Mouse (Mus musculus): Measurements from ENCODE around the gene Sipa1l3. TPM values are rescaled to one million over a fixed set of nuclear protein-coding genes. Genes with fewer than 3 reads are reported as not detected.

Sipa1l3 gene
- polyA plus RNA-seq, 1 experiment = 30.3 TPM

DNA sequence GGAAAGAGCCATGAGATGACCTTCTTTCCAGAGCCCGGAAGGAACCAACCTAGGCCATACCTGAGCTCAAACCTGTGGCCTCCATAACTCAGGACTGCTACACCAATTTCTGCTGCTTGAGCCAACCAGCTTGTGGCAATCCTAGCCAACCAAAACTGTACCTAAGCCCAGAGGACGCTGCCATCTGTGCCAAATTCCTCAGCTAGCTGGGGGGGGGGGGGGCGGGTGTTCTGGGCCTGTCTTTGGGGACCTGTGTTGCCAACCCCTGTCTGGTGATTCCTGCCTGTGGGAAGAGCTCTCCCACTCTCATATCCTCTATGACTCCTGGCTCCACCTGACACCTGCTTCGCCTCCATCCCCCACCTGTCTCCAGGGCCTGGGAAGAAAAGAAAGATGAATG, 34.9 kb downstream of the Sipa1l3 start:
- Histone ChIP-seq H3K36me3 (ENCODE audit: control insufficient read depth, insufficient read depth, low read length) (no peaks in the 10 kb centered on the region), H3K27ac (ENCODE audit: insufficient read depth, low read length) (no peak overlapping the region), H3K4me1 (ENCODE audit: control insufficient read depth, insufficient read depth, insufficient read length) (peaks cover 5% of the 10 kb centered on the region; the same call in 1 of the 2 replicates), H3K4me3 (ENCODE audit: extremely low read depth, insufficient read depth, insufficient read length) (no peak overlapping the region), H3K27me3 (ENCODE audit: control insufficient read depth, insufficient read depth, low read length) (no peaks in the 10 kb centered on the region)
- TF ChIP-seq CTCF (IDR thresholded peaks at IDR 0.05; ENCODE audit: extremely low read depth, insufficient read depth, insufficient read length, insufficient replicate concordance) (no peak), POLR2A (IDR thresholded peaks at IDR 0.05; ENCODE audit: low read depth, low read length) (no peak)
- no peak for DNase-seq (ENCODE audit: low read depth in 1 of 2, low spot score in 2 of 2)
- WGBS = 88% methylated on average over 4 of the region's 4 CpGs

DNA sequence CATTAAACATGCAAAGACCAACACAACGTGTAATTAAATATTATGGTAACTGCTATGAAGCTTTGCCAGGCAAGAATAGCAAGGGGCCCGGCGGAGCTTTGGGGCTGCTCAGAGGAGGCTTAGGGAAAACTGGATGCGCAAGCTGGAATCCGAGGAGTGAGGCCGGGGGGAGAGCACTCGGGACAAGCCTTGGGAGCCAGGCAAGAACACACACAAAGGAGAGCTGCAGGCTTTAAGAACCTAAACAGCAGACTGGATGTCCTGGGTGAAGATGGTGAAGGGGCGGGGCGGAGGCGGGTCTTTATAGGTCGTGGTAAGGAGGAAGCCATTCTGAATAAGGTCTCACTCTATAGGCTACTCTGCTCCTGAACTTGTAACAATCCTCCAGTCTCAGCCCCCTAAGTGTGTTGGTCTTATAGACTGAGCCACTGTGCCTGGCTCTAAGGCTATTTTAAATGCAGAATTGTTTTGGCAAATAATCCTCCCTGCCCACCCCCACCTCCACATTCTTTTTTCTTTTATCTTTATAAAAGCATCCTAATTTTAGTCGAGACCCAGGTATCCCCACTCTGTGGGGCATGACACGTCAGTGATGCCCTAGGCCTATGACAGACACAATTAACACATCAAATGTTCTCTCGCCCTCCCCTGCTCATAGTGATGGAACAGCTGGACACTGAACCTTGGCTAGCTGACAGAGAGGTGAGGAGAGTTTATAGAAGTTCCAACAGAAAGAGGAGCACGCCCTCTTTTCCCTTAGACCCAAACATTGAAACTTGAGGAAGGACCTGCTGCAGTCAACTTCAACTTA, 36.9 kb downstream of the Sipa1l3 start:
- no peaks in the 10 kb centered on the region for H3K27me3 ChIP-seq (ENCODE audit: control insufficient read depth, insufficient read depth, low read length)
- 89% methylated on average over 15 of the region's 15 CpGs for WGBS
- H3K36me3 ChIP-seq (ENCODE audit: control insufficient read depth, insufficient read depth, low read length) = no peaks in the 10 kb centered on the region
- H3K4me1 ChIP-seq (ENCODE audit: control insufficient read depth, insufficient read depth, insufficient read length) = peaks cover 5% of the 10 kb centered on the region; the same call in 1 of the 2 replicates
- DNase-seq (ENCODE audit: low read depth in 1 of 2, low spot score in 2 of 2) = no peak
- H3K27ac ChIP-seq (ENCODE audit: insufficient read depth, low read length) = no peak overlapping the region
- H3K4me3 ChIP-seq (ENCODE audit: extremely low read depth, insufficient read depth, insufficient read length) = no peak overlapping the region
- TF ChIP-seq POLR2A (IDR thresholded peaks at IDR 0.05; ENCODE audit: low read depth, low read length) (no peak), CTCF (IDR thresholded peaks at IDR 0.05; ENCODE audit: extremely low read depth, insufficient read depth, insufficient read length, insufficient replicate concordance) (no peak)

- WGBS = 92% methylated on average over 16 of the region's 16 CpGs
- H3K36me3 ChIP-seq (ENCODE audit: control insufficient read depth, insufficient read depth, low read length) = no peaks in the 10 kb centered on the region
- no peak overlapping the region for H3K27ac ChIP-seq (ENCODE audit: insufficient read depth, low read length)
- H3K4me3 ChIP-seq (ENCODE audit: extremely low read depth, insufficient read depth, insufficient read length) = no peak overlapping the region
- TF ChIP-seq CTCF (IDR thresholded peaks at IDR 0.05; ENCODE audit: extremely low read depth, insufficient read depth, insufficient read length, insufficient replicate concordance) (no peak), POLR2A (IDR thresholded peaks at IDR 0.05; ENCODE audit: low read depth, low read length) (no peak)
- peaks cover 5% of the 10 kb centered on the region; the same call in 1 of the 2 replicates for H3K4me1 ChIP-seq (ENCODE audit: control insufficient read depth, insufficient read depth, insufficient read length)
- DNase-seq (ENCODE audit: low read depth in 1 of 2, low spot score in 2 of 2) = no peak
- H3K27me3 ChIP-seq (ENCODE audit: control insufficient read depth, insufficient read depth, low read length) = no peaks in the 10 kb centered on the region
Measured at GRCm38 (mm10) chr7:29480590-29481344, 37.7 kb downstream of the Sipa1l3 start.

GRCm38 (mm10) chr7:29480183-29480582, 38.3 kb downstream of the Sipa1l3 start:
- no peak for TF ChIP-seq CTCF (IDR thresholded peaks at IDR 0.05; ENCODE audit: extremely low read depth, insufficient read depth, insufficient read length, insufficient replicate concordance)
- no peak for TF ChIP-seq POLR2A (IDR thresholded peaks at IDR 0.05; ENCODE audit: low read depth, low read length)
- WGBS = 84% methylated on average over 4 of the region's 4 CpGs
- no peaks in the 10 kb centered on the region for H3K36me3 ChIP-seq (ENCODE audit: control insufficient read depth, insufficient read depth, low read length)
- no peak overlapping the region for H3K27ac ChIP-seq (ENCODE audit: insufficient read depth, low read length)
- H3K4me3 ChIP-seq (ENCODE audit: extremely low read depth, insufficient read depth, insufficient read length) = no peak overlapping the region
- no peaks in the 10 kb centered on the region for H3K27me3 ChIP-seq (ENCODE audit: control insufficient read depth, insufficient read depth, low read length)
- H3K4me1 ChIP-seq (ENCODE audit: control insufficient read depth, insufficient read depth, insufficient read length) = peaks cover 5% of the 10 kb centered on the region; the same call in 1 of the 2 replicates
- DNase-seq (ENCODE audit: low read depth in 1 of 2, low spot score in 2 of 2) = no peak

DNA sequence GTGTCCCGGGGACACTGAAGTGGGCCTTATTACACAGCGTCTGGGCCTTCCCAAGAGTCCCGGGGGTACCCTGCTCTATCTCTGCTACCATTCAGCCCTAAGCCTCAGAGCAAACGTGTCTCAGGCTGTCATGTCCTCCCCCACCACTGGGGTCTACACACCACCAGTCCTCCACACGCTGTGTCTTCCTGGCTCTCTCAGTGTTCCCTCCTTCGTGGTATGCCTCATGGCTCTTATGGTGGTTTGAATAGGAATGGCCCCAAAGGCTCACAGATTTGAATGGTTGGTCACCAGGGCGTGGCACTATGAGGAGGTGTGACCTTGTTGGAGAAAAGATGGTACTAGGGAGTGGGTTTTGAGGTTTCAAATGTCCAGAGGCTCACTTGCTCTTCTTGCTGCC, 43.4 kb downstream of the Sipa1l3 start:
- H3K4me3 ChIP-seq (ENCODE audit: extremely low read depth, insufficient read depth, insufficient read length) = no peak overlapping the region
- WGBS = 90% methylated on average over 7 of the region's 7 CpGs
- peaks cover 5% of the 10 kb centered on the region; the same call in 1 of the 2 replicates for H3K4me1 ChIP-seq (ENCODE audit: control insufficient read depth, insufficient read depth, insufficient read length)
- H3K36me3 ChIP-seq (ENCODE audit: control insufficient read depth, insufficient read depth, low read length) = no peaks in the 10 kb centered on the region
- H3K27ac ChIP-seq (ENCODE audit: insufficient read depth, low read length) = no peak overlapping the region
- H3K27me3 ChIP-seq (ENCODE audit: control insufficient read depth, insufficient read depth, low read length) = no peaks in the 10 kb centered on the region
- DNase-seq (ENCODE audit: low read depth in 1 of 2, low spot score in 2 of 2) = no peak
- TF ChIP-seq POLR2A (IDR thresholded peaks at IDR 0.05; ENCODE audit: low read depth, low read length) = no peak
- TF ChIP-seq CTCF (IDR thresholded peaks at IDR 0.05; ENCODE audit: extremely low read depth, insufficient read depth, insufficient read length, insufficient replicate concordance) = no peak

DNA sequence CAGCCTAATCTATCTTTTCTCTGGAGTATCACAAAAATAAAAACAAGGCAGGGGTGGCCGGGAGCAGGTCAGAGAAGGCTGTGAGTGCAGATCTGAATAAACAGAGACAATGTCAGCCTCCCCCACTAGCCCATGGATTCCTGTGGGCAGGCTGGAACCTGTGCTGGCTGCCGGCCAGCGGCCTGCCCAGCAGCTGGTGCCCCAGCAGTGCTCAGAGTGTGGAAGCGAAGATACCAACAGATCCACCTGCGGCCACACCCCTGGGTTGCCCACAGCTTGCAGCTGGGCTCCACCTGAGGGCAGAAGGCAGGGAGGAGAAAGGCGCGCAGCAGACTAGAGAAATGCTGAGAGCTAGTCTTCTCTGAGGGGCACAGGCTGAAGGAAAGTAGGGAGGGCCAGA, 47.1 kb downstream of the Sipa1l3 start:
- DNase-seq (ENCODE audit: low read depth in 1 of 2, low spot score in 2 of 2) = no peak
- Histone ChIP-seq H3K27me3 (ENCODE audit: control insufficient read depth, insufficient read depth, low read length) (no peaks in the 10 kb centered on the region), H3K36me3 (ENCODE audit: control insufficient read depth, insufficient read depth, low read length) (no peaks in the 10 kb centered on the region), H3K4me3 (ENCODE audit: extremely low read depth, insufficient read depth, insufficient read length) (no peak overlapping the region), H3K27ac (ENCODE audit: insufficient read depth, low read length) (no peak overlapping the region), H3K4me1 (ENCODE audit: control insufficient read depth, insufficient read depth, insufficient read length) (no peaks in the 10 kb centered on the region; the same call in 1 of the 2 replicates)
- TF ChIP-seq CTCF (IDR thresholded peaks at IDR 0.05; ENCODE audit: extremely low read depth, insufficient read depth, insufficient read length, insufficient replicate concordance) (no peak), POLR2A (IDR thresholded peaks at IDR 0.05; ENCODE audit: low read depth, low read length) (no peak)
- WGBS = 53% methylated on average over 7 of the region's 7 CpGs

Measured in spleen, adult 2 months (tissue).